Mouse (Mus musculus) MN1 (cell line): ENCODE measurements around the gene Whrn.

Source experiments
- DNase-seq: peaks from one replicate; pipeline ENCODE4 v3.0.0-alpha.2; 2016; ENCODE audit warnings: low spot score

Gene Whrn

DNA sequence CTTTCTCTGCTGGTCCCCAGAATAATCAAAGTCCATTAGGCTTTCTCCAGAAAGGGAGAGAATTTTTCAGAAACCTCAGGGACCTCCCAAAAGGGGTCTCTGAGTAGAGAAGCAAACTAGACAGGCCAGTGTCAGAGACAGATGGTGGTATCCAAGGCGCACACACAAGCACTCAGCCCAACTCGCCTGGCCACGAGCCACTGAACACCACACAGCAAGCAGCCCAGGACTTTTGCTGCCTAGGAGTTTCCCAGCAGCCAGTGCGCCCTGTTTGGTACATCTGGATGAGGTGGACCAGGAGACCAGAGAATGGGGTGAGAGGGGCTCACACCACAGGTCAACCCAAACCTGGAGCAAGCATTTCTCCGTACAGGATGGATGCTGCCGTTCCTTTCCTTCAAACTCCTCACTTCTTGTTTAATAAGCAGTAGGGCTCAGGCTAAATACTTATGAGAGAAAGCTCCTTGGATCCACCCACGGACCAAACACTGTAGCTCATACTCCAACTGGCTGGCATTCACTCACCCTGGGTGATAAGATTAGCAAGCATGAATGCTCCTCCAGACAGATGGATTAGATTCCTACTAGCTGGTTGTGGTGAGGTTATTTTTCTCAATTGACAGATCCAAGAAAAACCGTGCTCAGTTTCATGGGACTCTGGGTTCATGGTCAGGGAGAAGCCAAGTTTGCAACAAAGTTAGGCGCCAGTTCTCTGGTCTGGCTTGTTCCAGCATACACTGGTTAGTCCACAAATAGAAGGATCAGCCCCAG lies 2.3 kb downstream of the Whrn start:
- DNase-seq, result no peak

DNA sequence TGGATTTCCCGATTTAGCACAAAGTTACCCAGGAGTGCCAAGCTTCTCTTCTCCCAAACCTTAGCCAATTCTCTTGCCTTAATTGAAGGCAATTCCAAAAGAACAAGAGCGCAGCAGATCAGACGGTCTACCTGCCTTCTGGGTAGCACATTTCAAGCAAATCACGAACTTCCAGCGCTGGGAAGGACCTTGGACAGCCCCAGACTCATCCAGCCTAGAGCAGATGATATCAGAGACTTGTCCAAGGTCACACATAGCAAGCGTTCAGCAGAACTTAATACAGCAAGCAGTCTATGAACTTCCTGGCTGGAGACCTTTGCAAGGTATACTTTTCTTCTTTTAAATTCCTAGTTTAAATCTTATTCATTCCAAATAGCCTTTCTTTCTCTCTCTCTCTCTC lies 4.3 kb downstream of the Whrn start:
- DNase-seq, result no peak

DNA sequence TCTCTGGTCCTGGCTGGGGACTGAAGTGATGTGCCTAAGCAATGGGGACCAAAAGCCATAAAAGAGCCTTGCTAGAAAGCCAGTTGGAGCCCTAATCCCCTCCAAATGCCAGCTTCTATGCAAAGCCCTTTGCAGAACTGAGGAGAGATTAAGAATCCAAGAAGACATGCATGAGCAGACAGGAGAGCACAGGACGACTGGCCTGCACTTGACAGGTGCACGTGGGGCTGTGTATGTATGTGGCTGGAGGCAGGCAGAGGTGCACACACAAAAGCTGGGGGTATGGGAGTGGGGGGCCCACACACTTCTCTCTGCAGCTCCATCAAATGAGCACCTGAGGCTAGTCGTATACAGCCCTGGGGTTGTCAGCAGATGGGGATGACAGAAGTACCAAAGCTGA lies 5.6 kb downstream of the Whrn start:
- no peak for DNase-seq

DNA sequence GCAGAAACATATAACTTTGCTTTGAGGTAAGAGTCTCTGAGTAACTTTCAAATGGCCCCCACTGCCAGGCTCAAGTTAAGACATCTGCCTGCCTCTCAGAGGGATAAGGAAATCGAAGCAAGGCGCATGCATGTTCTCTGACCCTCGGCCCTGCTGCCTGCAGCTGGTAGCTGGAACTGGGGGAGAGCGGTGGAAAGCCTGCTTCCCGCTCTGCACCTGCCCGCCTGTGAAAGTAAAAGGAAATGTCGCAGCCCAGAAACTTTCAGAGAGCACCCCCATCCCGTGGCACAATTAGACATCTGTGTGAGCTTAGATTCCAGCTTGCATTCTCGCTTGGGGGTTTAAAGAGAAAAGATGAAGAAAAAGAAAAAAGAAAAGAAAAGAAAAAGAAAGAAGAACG lies 6.1 kb downstream of the Whrn start:
- DNase-seq, result no peak

DNA sequence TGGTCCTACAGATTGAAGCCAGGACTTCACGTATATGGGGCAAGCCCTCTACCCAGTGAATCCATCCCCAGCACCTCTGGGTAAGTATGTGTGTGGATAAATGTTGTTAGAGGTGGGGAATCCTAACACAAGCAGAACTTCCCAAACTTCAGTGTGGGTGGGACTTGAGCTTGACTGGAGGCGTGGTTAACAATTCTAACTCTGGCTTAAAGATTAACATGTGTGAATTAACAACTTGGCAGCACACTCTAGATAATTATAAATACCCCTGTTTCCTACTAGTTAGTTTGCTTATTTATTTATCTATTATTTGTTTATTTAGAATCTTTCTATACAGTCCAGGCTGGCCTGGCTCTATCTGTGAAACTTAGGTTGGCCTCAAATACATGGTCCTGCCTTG lies 7.9 kb downstream of the Whrn start:
- no peak for DNase-seq

DNA sequence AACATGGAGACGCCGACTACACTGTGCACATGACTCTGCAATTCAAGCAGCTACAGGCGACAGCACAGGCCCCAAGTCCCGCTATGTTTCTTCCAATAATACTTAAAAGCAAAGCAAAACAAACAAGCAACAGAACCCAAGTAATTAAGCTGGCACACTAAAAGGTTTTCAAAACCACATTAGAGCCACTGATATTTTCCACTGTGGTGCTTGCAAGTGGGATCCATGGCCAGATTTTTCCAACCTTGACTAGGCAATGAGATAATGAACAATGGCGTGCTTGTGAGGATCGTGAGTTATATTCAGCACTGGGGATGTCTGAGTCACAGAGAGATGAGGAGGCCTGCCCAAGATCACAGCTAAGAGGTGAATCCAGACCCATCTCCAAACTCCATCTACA lies 8.5 kb downstream of the Whrn start:
- DNase-seq, result no peak

DNA sequence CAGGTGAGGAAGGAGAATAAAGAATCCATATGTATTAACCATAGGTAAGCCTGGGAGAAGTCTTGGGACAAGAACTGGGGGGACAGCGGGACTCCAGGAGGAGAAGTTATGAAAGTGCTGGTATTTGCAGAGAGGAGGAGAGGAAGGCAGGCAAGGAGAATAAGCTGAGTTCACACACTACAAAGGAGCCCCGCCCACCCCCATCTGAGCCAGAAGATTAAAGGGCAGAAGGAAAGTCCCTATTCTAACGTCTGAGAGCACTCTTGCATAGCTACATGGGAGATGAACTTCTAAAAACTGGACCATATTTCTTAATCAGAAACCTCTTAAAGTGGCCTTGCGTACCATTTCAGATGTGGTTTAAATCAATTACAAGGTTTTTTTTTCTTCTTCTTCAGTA lies 9.3 kb downstream of the Whrn start:
- DNase-seq, result no peak

DNA sequence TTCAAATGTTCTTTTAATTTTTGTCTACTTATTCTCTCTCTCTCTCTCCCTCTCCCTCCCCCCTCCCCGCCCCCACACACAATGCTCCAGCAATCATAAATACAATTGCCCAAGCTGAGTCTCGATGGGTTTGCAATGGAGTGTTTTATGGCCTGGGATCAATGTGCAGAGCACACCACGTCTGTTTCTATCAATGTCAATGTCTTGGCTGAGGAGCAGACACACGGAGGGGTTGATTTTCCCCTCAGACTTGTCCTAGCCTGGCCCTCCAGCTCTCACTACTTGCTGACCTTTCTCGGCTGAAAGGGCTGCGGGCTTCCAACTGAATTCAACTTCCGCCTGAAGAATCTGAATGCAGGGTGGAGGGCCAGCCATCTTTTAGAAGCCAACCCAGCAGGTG lies 12.1 kb downstream of the Whrn start:
- DNase-seq, result no peak

DNA sequence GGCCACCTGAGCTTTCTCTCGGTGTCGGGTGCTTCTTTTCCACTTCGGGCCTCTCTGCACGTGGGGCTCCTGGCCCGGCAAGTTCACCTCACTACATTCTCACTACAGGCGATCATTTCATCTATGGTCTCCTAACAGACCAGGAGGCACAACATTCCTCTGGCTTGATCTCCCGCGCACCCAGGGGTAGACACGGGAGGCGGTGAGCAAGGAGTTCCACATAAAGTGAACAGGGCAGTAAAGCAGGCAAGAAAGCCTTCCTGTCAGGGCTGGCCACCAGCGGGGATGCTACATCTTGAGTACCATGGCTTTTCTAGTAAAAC lies 15.0 kb downstream of the Whrn start:
- DNase-seq, result no peak

DNA sequence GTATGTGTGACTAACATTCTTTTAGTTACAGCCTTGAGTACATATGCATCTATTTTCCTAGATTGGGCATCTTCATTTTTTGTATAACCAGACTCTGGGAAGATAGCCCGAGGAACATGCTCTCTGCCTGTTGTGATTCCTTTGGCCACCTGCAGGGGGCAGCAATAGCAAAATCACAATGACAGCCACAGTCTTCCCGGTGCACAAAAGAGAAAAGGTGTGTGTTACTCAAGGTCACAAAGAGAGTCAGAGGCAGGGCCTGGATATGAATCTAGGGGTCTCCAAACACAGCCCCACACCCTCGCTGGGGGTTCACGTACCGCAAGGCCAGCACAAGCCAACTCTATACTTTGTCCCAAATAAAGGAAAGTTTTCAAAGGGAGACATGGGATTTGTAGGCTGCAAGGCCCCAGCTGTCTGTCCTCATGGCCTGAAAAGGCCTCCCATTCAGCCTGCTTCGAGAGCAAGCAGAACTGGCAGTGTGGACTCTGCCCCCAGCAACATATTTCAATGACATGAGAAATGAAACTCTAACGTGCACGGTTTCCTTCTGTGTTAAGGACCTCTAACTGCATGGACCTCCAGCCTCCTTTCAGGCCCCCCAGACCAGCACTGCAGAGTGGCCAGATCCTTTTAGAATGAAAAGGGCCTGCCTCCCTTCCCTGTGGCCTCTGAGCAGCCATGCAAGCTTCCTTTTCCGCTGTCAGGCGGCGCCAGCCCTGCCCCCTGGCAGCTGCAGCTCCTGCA lies 15.5 kb downstream of the Whrn start:
- DNase-seq, result peak; percentile 14

DNA sequence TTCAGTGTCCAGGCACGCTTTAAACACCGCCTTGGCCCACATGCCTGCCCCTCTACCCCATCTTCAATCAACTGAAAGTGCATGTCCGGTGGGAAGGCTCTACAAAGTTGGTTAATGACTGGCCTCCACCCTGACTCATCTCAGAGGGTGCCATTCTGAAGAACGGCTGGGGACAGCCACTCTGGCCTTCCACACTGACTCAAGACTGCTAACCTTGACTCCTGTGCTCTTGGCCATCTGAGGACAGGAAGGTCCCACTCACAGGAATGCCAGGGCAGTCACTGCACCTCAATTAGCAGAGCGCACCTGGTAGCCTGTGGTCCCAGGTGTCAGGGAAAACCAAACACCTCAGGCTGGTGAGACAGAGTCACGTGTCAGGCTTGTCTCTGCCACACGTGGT lies 17.8 kb downstream of the Whrn start:
- DNase-seq, result no peak

DNA sequence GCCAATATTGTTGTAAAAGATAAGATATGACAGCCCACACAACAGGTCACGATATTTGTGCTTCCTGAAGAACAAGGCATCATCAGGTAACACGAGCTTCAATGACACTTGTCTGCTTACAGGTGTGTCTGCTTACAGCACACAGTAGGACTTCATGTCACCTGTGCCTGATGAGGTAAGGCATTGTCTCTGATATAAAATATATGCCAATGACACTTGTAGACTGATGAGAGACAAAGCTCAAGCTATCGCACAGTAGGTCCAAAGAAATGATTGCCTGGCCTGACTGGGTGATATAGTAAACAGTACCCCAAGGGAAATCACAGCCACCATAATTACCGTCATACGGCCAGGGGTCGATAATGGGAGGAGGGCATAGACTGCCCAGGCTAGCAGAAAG lies 18.9 kb downstream of the Whrn start:
- no peak for DNase-seq

DNA sequence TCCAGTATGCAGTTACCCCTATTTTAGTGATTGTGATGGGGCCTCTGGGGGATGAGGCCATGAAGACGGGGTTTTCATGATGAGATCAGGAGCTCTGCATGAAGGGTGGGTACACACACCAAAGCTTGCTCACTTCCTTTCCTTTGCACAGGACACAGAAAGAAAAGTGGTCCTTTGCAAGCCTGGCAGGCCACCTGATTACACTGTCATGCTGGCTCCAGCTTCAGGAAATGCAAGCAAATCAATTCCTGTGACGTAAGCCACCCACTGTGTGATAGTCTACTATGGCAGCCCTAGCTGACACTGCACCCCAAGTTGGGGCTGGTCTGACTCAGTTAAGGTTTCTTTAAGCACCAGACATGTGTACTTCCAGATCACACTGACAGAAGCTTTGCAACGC lies 20.6 kb downstream of the Whrn start:
- DNase-seq, result no peak

DNA sequence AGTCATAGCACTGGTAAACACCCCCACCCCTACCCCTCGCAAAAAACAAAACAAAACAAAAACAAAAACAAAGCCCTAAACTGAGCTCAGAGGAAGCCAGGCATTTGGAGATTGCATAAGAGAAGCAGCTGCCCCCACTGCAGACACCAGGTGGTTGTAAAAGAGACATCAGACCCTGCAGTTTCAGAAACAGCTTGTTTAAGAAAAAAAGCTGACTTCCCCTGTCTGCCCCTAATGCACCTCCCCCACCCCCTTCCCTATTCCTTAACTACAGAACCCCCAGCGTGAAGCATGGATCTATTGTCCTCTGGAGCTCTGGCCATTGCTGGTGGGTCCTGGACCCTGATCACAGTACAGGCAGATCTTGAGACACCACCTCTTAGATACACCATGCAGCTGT lies 21.4 kb downstream of the Whrn start:
- no peak for DNase-seq

DNA sequence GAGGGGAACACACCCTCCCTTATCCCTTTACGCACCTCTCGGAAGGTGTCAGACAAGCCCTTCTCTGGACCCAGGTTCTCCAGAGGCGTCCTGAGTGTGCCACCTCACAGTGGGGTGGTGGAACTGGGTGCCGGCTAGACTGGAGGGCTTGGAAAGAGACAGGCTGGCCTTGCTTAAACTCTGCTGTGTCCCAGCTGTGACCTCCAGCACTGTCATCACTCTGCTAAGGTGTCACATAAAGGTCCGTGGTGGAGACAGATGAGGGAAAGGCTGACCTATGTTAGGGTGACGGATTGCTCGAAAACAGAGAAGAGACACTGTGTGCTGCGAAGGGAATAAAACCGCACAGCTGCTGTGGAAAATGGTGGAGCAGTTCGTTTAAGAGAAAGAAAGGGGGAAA lies 28.5 kb downstream of the Whrn start:
- DNase-seq, result no peak

DNA sequence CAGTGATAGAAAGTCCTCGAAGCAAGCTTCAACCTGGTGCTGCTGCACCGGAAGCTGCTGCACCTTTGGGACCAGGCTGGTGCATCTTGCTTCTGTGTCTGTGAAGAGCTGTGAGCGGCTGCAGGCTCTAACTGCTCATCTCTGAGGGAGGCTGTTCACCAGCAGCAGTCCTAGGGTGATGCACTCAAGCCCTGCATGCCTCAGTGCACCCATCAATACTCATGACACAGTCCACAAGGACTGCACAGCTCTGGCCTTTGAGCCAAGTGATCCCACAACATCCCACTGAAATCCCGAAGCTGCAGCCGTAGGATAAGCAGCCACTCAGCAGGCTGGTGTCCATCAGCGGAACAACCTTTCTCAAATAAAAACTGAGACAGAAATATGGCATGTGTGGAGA lies 29.6 kb downstream of the Whrn start:
- DNase-seq, result no peak

DNA sequence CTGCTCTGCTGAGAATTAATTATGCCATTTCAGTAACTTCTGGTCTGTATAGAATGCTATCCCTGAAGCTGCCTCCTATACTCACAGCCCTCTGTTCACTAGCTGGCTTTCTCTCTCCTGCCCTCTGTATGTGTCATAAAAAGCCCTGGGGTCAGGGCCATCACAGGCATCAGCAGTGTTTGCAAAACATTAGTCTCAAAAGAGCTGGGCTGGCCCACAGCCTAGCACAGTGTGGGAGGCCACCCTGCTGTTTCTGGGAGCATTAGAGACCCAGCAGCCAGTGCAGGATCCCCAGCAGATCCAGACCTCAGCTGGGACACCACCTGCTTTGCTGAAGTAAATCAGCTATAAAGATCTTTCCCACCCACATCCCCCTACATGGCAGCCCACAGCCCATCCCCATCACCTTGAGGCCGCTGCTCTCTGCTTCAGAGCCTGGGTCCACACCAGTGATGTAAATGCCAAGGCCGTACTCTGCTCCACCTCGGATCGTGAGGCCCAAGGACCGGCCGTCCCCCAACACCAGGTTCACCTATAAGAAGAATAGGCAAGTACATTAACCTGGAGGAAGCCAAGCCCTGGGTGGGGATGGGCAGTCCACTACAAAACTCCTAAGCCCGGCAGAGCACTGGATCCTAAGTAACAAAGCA lies 34.8 kb downstream of the Whrn start:
- DNase-seq, result no peak

DNA sequence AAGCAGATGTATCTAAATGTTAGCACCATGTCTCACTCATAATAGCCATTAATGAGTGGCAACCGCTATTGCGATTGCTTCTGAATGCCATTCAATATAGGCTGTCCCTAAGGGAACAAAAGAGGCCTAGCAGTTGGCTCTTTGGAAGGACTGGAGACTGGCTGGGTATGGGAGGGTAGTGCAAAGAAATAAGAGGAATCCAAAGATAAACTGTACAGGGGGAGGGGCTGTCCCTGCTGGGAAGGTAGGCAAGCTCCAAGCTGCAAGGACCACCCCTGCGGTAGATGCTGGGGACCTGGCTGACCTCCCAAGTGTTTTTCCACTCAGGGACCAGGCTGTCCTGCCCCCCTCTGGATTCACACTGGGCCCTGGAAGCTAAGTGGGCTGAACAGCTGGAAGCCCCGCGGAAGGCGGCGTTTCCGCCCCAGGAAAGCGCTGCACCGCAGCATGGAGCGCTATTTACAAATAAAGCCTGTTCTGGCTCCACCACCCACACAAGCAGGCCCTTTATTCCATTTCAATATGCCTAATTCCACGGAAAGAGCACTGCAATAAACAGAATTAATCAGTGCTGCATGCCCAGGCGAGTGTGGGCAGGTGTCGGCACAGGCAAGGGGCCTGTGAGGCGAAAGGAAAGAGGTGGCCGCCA lies 36.5 kb downstream of the Whrn start:
- DNase-seq, result no peak

DNA sequence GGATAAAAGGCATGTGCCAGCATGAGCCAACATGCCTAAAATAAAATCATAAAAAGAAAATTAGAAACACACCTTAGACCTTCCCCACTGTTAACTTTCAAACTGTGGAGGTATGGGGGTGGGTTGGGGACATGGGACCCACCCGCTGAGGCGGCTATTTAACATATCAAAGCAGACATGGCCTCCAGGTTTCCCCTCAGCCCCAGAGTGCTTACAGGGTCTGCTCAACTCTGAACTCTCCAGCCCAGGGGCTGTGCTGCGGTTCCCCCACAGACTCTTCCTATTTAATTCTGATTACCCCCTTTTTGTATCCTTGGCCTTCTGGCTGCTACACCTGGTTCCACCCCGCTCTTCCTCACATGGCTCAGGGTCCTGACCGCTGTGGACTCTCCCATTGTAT lies 39.2 kb downstream of the Whrn start:
- DNase-seq, result no peak

DNA sequence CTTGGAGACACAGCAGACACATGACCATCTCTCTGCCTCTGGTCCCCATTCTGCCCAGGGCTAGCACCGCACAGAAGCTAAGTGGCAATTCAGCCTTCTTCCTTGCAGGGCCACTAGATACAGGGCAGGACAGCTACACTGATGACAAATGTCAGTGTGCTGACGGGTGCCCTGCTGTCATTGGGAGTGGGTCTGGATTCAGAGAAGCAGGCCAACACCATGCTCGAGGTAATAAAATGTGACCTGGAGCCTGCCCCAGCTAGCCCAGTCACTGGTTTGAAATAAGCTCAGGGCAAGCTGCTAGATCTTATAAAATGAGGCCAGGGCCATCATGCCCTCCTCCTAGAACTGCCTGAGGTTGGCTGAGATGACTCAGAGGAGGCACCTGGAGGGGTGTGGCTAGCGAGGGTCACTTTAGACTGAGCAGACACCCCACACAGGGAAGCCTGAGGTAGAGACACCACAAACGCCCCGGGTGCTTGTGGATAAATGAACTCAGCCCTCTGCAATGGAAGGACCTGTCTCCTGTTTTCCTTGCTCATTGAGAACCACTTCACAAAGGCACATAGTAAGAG lies 41.8 kb downstream of the Whrn start:
- no peak for DNase-seq

DNA sequence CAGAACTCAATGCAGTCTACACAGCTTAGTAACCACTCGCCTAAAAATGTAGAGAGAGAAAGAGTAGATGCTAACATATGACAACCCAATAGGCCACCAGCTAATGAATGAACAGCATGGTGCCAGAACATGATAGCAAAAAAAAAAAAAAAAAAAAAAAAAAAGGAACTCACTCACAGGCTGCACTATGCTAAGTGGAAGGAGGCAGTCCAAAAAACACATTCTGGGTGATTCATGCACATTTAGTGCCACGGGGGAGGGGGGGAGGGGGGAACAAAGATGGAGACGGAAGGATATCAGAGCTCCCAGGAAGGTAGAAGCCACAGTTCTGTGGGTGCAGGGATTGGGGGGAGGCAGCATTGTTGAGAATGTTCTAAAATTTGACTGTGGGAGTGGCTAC lies 43.2 kb downstream of the Whrn start:
- no peak for DNase-seq

DNA sequence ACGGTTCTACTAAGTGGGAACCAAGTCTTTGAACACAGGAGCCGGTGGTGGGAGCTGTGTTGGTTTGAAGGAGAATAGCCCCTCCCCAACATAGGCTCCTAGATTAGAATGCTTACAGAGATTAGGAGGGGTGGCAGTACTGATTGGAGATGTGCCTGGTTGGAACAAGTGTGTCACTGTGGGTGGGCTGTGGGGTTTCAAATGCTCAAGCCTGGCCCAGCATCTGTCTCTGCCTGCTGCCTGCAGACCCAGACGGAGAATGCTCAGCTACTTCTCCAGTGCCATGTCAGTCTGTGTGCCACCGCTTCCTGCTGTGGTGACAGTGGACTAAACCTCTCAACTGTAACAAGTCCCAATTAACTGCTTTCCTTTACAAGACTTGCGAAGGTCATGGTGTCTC lies 45.2 kb downstream of the Whrn start:
- DNase-seq, result no peak
